Mouse (Mus musculus) embryonic facial prominence, embryonic 11.5 days (tissue): ENCODE measurements around the gene Slc2a3. TPM values are rescaled to one million over a fixed set of nuclear protein-coding genes. Genes with fewer than 3 reads are reported as not detected.
A peak's percentile ranks its signal among the peaks of the same experiment; 100 is the strongest.

Experiments used
- ATAC-seq: fragments of 200-750 bp; cut with Nextera tagmentation; replicated peaks from 2 replicates; pipeline ENCODE4 v1.8.0; 2017; ENCODE audit warnings: low read depth; ENCODE audit not compliant: insufficient number of reproducible peaks, low FRiP score, low TSS enrichment
- DNase-seq: peaks from one replicate; pipeline ENCODE4 v3.0.0-alpha.2; 2015; ENCODE audit warnings: low spot score
- H3K27ac ChIP-seq: fragments of 300-500 bp; sonication (generic); replicated peaks from 2 replicates; pipeline ENCODE4 v1.5.1; 2014; ENCODE audit warnings: mild to moderate bottlenecking, low read depth, low read length, control low read depth
- H3K27me3 ChIP-seq: fragments of 300-500 bp; sonication (generic); 2 replicates; pipeline ENCODE4 v1.6.1; 2014; ENCODE audit warnings: mild to moderate bottlenecking, low read length, moderate library complexity, mixed read lengths; ENCODE audit not compliant: control insufficient read depth, insufficient read depth
- H3K36me3 ChIP-seq: fragments of 300-500 bp; sonication (generic); replicated peaks from 2 replicates; pipeline ENCODE4 v1.6.1; 2014; ENCODE audit warnings: low read depth, mild to moderate bottlenecking, low read length, moderate library complexity, mixed read lengths; ENCODE audit not compliant: control insufficient read depth, insufficient read depth
- H3K4me1 ChIP-seq: fragments of 300-500 bp; sonication (generic); 2 replicates; pipeline ENCODE4 v1.6.1; 2014; ENCODE audit warnings: low read length, mixed read lengths; ENCODE audit not compliant: control insufficient read depth, insufficient read depth
- H3K4me2 ChIP-seq: fragments of 300-500 bp; sonication (generic); 2 replicates; pipeline ENCODE4 v1.6.1; 2014; ENCODE audit warnings: low read depth, mild to moderate bottlenecking, control low read depth, low read length, moderate library complexity
- H3K4me3 ChIP-seq: fragments of 300-500 bp; sonication (generic); 2 replicates; pipeline ENCODE4 v1.5.1; 2014; ENCODE audit warnings: low read depth, low read length, control low read depth
- H3K9ac ChIP-seq: fragments of 300-500 bp; sonication (generic); replicated peaks from 2 replicates; pipeline ENCODE4 v1.6.1; 2014; ENCODE audit warnings: mild to moderate bottlenecking, control low read depth, low read length
- H3K9me3 ChIP-seq: fragments of 300-500 bp; sonication (generic); replicated peaks from 2 replicates; pipeline ENCODE4 v1.6.1; 2016; ENCODE audit warnings: mild to moderate bottlenecking, low read length, inconsistent platforms, mixed read lengths; ENCODE audit not compliant: control insufficient read depth
- WGBS: fragments of 180-500 bp; shearing (Covaris S2); extraction: QIAGEN DNeasy Blood & Tissue Kit; methylation state at CpG from one replicate; pipeline ENCODE4 v1.1.7; 2014; 5-methylcytosine and 5-hydroxymethylcytosine counted together
- polyA plus RNA-seq: library from polyadenylated mRNA; unstranded; fragments of >200 nt; fragmentation: Nextera tagmentation; extraction: Ambion mirVana; gene quantifications from 2 replicates; pipeline ENCODE4 v1.2.1, GENCODE M21; 2014

Gene Slc2a3
- polyA plus RNA-seq, 1 experiment from 2014 or later, result 35.1 TPM

DNA sequence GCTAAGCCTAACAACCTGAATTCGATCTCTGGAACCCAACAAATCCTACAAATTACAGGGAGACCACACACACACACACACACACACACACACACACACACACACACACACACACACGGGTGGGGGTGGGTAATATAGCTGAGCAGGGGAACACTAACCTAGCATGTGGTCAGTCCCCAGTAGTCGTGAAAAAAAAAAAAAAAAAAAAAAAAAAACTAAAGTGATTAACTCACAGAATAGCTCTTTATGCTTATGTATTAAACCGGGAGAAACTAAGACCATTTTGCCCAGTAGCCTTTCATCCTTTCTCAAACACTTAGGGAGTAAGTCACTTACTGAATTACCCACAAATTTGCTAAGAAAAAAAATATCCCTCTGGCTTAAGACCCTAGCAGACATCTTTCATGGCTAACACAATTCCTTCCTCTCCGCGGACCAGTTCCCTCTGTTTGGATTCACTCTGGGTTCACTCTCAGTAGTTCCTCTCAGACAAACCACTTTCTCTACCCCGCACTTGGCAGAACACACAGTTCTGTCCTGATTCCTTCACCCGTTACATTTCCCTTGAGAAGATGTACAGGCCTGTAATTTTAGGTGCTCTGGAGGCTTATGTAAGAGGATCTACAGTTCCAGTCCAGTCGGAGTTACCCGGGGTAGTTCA is 670 bp downstream of the Slc2a3 start:
- ATAC-seq, result no peak
- WGBS, result 47% methylated on average over 10 of the region's 10 CpGs

DNA sequence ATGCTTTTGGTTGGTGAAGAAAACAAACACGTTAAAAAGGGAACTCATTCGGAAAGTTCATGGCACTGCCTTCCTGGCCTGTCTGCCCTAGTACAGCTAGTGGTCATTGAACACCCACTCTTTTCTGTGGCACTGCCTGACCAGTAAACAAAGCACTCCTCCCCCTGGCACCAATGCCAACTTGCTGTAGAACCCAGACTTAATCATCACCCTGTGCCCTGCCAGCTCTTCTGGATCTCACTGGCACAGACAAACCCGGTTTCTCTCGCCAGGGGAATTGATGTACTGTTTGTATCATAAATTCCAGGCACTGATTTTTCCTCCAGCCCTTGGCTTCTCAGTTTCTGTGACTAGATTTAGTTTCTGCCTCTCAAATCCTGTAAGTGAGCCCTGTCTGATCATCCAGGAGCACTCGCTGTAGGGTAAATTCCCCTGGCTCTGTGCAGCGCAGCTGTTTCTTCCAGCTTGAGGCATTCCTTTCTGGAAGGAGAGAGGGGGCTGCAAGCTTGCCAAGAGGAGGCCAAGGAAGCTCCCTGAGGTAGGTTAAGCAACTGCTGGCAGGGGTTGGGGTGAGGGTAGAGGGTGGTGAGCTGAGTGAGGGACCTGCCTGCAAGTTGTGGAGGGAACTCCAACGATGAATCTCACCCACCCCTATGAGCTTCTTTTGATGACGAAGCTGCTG is 6.0 kb downstream of the Slc2a3 start:
- Histone ChIP-seq H3K4me1 (no peaks in the 10 kb centered on the region), H3K9ac (no peak overlapping the region), H3K4me2 (no peak overlapping the region), H3K27me3 (no peaks in the 10 kb centered on the region), H3K9me3 (no peaks in the 10 kb centered on the region), H3K27ac (no peak overlapping the region), H3K4me3 (no peak overlapping the region), H3K36me3 (no peaks in the 10 kb centered on the region)
- no peak for DNase-seq
- 72% methylated on average over 8 of the region's 8 CpGs for WGBS
- ATAC-seq, result no peak

More for the DNA sequence above, 670 bp downstream of the Slc2a3 start:
- Histone ChIP-seq H3K36me3 (no peaks in the 10 kb centered on the region), H3K4me2 (peak overlapping the region; percentile 88), H3K9me3 (no peaks in the 10 kb centered on the region), H3K27ac (no peak overlapping the region), H3K27me3 (0 out of 2 replicates have a peak, but pooled peaks cover 2% of the 10 kb centered on the region), H3K4me1 (no peaks in the 10 kb centered on the region), H3K4me3 (peak overlapping the region; percentile 48), H3K9ac (peak overlapping the region; percentile 69; the same call in 1 of the 2 replicates)
- DNase-seq, result peak; percentile 11

DNA sequence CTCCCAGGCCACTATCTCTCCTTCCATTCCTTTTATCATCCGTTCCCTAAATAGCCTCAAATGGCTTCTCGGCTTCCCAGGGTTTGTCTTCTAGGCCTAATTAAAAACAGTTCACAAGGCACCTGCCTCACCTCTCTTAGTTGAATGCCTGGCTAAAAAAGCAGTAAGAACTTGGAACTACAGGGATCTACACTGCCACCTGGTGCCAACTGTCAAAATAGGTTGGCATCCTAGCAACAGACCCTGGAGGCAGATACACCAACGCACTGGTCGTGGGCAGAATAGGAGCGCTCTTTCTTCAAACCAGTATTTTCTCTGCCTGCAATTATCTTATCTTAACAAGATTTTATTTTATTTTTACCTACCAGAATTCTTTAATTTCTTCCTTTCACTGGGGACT is 15.2 kb downstream of the Slc2a3 start:
- DNase-seq (peak; percentile 74), ATAC-seq (no peak)
- Histone ChIP-seq H3K9me3 (no peaks in the 10 kb centered on the region), H3K27me3 (no peaks in the 10 kb centered on the region), H3K36me3 (no peaks in the 10 kb centered on the region), H3K4me2 (no peak overlapping the region), H3K9ac (no peak overlapping the region), H3K4me1 (no peaks in the 10 kb centered on the region), H3K4me3 (no peak overlapping the region), H3K27ac (no peak overlapping the region)
- 26% methylated on average over 5 of the region's 5 CpGs for WGBS

DNA sequence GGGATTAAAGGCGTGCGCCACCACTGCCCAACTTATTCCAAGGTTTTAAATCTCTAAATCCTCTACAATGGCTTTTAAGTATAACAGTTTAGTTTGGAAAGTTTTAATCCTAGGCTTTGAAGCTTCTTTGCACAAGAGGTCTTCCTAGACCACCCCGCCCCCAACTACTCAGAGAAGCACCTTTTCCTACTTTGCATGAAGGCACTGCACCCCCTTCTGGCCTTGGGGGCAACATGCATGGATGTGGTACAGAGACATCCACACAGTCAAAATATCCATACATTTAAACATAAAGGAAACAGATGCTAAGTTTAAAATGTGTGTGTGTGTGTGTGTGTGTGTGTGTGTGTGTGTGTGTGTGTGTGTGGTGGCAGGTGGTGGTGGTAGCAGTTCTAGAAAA is 16.6 kb downstream of the Slc2a3 start:
- 94% methylated on average over 3 of the region's 3 CpGs for WGBS
- DNase-seq (no peak), ATAC-seq (no peak)
- H3K36me3 ChIP-seq, result no peaks in the 10 kb centered on the region
- no peaks in the 10 kb centered on the region for H3K4me1 ChIP-seq
- no peak overlapping the region for H3K4me3 ChIP-seq
- no peak overlapping the region for H3K9ac ChIP-seq
- no peaks in the 10 kb centered on the region for H3K27me3 ChIP-seq
- no peak overlapping the region for H3K27ac ChIP-seq
- H3K4me2 ChIP-seq, result no peak overlapping the region
- no peaks in the 10 kb centered on the region for H3K9me3 ChIP-seq

DNA sequence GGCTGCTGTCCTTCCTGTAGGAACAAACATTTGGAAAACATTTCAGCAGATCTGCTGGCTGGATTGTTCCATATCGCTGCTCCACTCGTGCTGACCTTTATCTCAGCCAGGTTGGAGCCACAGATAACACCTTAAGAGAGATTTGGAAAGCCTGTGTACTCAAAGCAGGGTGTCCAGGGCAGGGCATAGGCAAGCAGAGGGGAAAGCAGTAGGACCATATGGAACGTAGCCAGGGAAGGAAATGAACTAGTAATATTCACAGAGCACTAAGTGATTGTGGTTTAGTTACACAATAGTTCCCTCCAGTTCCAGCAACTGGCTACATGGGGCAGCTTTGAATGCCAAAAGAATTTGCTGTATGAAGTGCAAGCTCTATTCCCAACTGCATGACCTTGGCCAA is 19.3 kb downstream of the Slc2a3 start:
- H3K4me2 ChIP-seq, result no peak overlapping the region
- WGBS, result 69% methylated on average over 3 of the region's 3 CpGs
- H3K36me3 ChIP-seq, result no peaks in the 10 kb centered on the region
- H3K27me3 ChIP-seq, result no peaks in the 10 kb centered on the region
- ATAC-seq (no peak), DNase-seq (no peak)
- no peaks in the 10 kb centered on the region for H3K4me1 ChIP-seq
- H3K9me3 ChIP-seq, result no peaks in the 10 kb centered on the region
- no peak overlapping the region for H3K9ac ChIP-seq
- H3K4me3 ChIP-seq, result no peak overlapping the region
- no peak overlapping the region for H3K27ac ChIP-seq

DNA sequence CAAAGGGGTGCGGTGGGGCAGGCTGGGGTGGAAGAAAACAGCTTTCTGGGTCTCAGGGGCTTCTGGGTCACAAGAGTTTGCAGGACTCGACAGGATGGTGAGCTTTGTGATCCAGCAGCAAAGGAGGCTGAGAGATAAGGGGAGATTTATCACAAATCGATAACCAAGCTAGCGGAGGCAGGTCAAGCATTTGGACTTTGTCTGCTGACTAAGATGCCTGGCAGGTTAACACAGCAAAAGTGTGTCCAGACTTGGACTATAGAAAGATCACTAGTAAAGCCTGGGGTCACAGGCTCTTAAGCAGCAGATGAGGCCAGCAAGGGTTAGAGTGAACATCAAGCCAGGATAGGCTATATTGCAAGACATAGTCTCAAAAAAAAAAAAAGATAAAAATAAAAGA is 20.3 kb downstream of the Slc2a3 start:
- H3K27ac ChIP-seq, result no peak overlapping the region
- ATAC-seq (no peak), DNase-seq (no peak)
- no peak overlapping the region for H3K9ac ChIP-seq
- H3K36me3 ChIP-seq, result no peaks in the 10 kb centered on the region
- no peak overlapping the region for H3K4me2 ChIP-seq
- no peaks in the 10 kb centered on the region for H3K9me3 ChIP-seq
- no peak overlapping the region for H3K4me3 ChIP-seq
- H3K27me3 ChIP-seq, result no peaks in the 10 kb centered on the region
- no peaks in the 10 kb centered on the region for H3K4me1 ChIP-seq
- WGBS, result 77% methylated on average over 4 of the region's 4 CpGs

DNA sequence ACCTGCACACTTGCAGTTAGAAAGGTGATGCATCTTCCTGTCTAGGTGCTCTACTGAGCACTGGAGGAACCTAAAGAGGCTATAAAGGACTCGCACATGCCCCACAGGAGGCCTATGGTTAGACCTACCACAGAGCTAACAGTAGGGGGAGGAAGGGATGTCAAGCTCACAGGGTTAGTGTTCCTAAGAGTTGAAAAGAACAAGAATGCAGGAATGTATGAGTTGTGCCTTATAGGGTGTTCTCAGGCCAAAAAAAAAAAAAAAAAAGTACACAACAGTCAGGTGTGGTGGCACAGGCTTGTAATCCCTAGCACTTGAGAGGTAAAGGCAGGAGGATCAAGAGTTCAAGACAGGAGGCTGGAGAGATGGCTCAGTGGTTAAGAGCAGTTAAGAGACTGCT is 21.5 kb downstream of the Slc2a3 start:
- ATAC-seq (no peak), DNase-seq (no peak)
- H3K4me1 ChIP-seq, result no peaks in the 10 kb centered on the region
- H3K27ac ChIP-seq, result no peak overlapping the region
- H3K27me3 ChIP-seq, result no peaks in the 10 kb centered on the region
- 39% methylated on average over 1 of the region's 1 CpGs for WGBS
- no peak overlapping the region for H3K4me3 ChIP-seq
- H3K4me2 ChIP-seq, result no peak overlapping the region
- no peaks in the 10 kb centered on the region for H3K9me3 ChIP-seq
- no peaks in the 10 kb centered on the region for H3K36me3 ChIP-seq
- H3K9ac ChIP-seq, result no peak overlapping the region

DNA sequence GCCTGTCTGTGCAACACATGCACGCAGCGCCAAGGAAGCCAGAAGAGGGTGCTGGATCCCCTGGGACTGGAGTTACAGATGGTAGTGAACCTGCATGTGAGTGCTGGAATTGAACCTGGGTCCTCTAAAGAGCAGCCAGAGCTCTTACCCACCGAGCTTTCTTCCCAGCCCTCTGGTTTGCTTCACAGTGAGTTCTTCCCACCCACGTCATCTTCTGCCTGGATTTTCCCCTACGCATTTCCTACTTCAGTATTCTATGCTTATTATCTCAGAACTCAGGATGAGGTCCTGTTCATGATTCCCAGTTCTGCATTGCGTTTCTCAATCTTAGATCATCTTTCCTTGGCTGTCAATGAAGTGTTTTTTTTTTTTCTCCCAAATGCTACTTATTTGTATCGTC is 25.4 kb downstream of the Slc2a3 start:
- 81% methylated on average over 7 of the region's 7 CpGs for WGBS
- Histone ChIP-seq H3K9ac (no peak overlapping the region), H3K4me1 (no peaks in the 10 kb centered on the region), H3K4me3 (no peak overlapping the region), H3K36me3 (no peaks in the 10 kb centered on the region), H3K27me3 (no peaks in the 10 kb centered on the region), H3K9me3 (no peaks in the 10 kb centered on the region), H3K27ac (no peak overlapping the region), H3K4me2 (no peak overlapping the region)
- DNase-seq, result no peak
- ATAC-seq, result no peak
